Mouse (Mus musculus): Measurements from ENCODE around the gene Dgkd. TPM values are rescaled to one million over a fixed set of nuclear protein-coding genes. Genes with fewer than 3 reads are reported as not detected.

Dgkd gene
- 25.8 and 34.0 TPM in 2 replicates for polyA plus RNA-seq (2011; ENCODE audit: insufficient read length, low read depth, missing spikeins)

GRCm38 (mm10) chr1:87852892-87853600, at the start of gene Dgkd:
Dgkd (plus strand) TSS chr1:87853287.
- H3K4me3 ChIP-seq (ENCODE audit: insufficient read depth, low read length), result peak within 1 kb of the TSS; percentile 90
- TF ChIP-seq CTCF (IDR thresholded peaks at IDR 0.05; ENCODE audit: borderline replicate concordance, insufficient read depth, low read length) (no peak), POLR2A (IDR thresholded peaks at IDR 0.05; ENCODE audit: low read depth, low read length) (peak; percentile 84)
- H3K4me1 ChIP-seq (ENCODE audit: control insufficient read depth, insufficient read depth, low read length), result peaks cover 16% of the 10 kb centered on the region
- H3K27ac ChIP-seq (ENCODE audit: insufficient read depth, low read length), result peak within 1 kb of the TSS; percentile 20; the same call in 1 of the 2 replicates

DNA sequence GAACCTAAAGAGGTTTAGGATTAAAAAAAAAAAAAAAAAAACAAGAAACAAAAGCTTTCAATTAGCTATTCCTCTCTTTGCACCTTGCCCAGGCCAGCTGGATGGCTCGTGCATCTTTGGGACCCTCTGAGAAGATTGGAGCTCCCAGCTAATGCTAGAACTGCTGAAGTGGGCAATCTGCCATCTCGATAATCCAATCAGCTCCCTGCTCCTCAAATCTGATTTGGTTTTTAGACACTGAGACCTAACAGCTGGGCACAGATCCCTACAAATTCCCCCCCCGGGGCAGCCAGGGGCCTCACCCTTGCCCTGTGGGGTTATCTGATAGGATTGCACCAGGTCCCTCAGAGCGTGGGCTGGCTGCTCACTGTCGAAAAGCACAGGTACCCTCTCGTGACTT, 49.5 kb upstream of the Dgkd start, which contains the start of gene Sag:
Sag (plus strand) TSS at position 105 of the 400 bp plus-strand sequence.
- Histone ChIP-seq H3K27ac (ENCODE audit: insufficient read depth, low read length) (no peak within 1 kb of the TSS), H3K4me1 (ENCODE audit: control insufficient read depth, insufficient read depth, low read length) (no peaks in the 10 kb centered on the region), H3K4me3 (ENCODE audit: insufficient read depth, low read length) (no peak within 1 kb of the TSS)
- TF ChIP-seq POLR2A (IDR thresholded peaks at IDR 0.05; ENCODE audit: low read depth, low read length) (no peak), CTCF (IDR thresholded peaks at IDR 0.05; ENCODE audit: borderline replicate concordance, insufficient read depth, low read length) (no peak)

GRCm38 (mm10) chr1:87807751-87808150, 45.3 kb upstream of the Dgkd start:
- no peak for TF ChIP-seq POLR2A (IDR thresholded peaks at IDR 0.05; ENCODE audit: low read depth, low read length)
- no peak for TF ChIP-seq CTCF (IDR thresholded peaks at IDR 0.05; ENCODE audit: borderline replicate concordance, insufficient read depth, low read length)
- no peak overlapping the region for H3K27ac ChIP-seq (ENCODE audit: insufficient read depth, low read length)
- H3K4me1 ChIP-seq (ENCODE audit: control insufficient read depth, insufficient read depth, low read length), result no peaks in the 10 kb centered on the region
- H3K4me3 ChIP-seq (ENCODE audit: insufficient read depth, low read length), result no peak overlapping the region

DNA sequence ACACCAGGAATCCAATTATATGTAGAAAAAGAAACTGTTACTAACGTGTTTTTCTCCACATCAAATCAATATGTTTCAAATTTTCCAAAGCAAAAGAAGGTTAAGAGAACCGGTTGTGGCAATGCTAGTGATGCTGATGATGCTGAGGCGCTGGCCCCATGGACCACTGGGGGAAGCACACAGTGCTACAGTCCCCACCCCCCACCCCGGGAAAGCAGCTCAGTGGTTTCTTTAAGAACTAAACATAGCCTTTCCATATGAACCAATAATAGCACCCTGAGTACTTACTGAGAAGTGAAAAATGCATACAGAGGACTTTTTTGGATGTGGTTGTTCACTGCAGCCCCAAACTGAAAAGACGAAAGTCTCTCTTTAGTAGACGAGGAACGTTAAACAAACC, 41.7 kb upstream of the Dgkd start:
- no peak for TF ChIP-seq POLR2A (IDR thresholded peaks at IDR 0.05; ENCODE audit: low read depth, low read length)
- TF ChIP-seq CTCF (IDR thresholded peaks at IDR 0.05; ENCODE audit: borderline replicate concordance, insufficient read depth, low read length), result no peak
- no peak overlapping the region for H3K4me3 ChIP-seq (ENCODE audit: insufficient read depth, low read length)
- no peak overlapping the region for H3K27ac ChIP-seq (ENCODE audit: insufficient read depth, low read length)
- no peaks in the 10 kb centered on the region for H3K4me1 ChIP-seq (ENCODE audit: control insufficient read depth, insufficient read depth, low read length)

DNA sequence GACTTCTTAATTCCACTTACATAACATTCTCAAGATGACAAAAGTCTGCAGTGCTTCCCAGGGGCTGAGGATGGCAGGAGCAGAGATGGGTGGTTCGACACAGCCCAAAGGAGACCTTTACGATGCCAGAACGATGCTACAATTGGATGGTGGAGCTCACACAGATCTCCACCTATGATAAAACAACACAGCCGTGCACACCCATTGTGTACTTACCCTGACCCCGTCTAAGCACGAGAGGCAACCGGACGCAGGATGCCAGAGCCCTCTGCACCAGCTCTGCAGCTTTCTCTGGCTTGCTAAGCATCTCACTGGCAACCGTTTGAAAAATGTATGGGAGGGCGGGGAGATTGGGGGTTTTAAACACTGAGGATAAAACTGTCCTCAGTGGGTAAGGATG, 41.0 kb upstream of the Dgkd start:
- TF ChIP-seq CTCF (IDR thresholded peaks at IDR 0.05; ENCODE audit: borderline replicate concordance, insufficient read depth, low read length) (no peak), POLR2A (IDR thresholded peaks at IDR 0.05; ENCODE audit: low read depth, low read length) (no peak)
- H3K4me3 ChIP-seq (ENCODE audit: insufficient read depth, low read length), result no peak overlapping the region
- no peaks in the 10 kb centered on the region for H3K4me1 ChIP-seq (ENCODE audit: control insufficient read depth, insufficient read depth, low read length)
- H3K27ac ChIP-seq (ENCODE audit: insufficient read depth, low read length), result no peak overlapping the region

DNA sequence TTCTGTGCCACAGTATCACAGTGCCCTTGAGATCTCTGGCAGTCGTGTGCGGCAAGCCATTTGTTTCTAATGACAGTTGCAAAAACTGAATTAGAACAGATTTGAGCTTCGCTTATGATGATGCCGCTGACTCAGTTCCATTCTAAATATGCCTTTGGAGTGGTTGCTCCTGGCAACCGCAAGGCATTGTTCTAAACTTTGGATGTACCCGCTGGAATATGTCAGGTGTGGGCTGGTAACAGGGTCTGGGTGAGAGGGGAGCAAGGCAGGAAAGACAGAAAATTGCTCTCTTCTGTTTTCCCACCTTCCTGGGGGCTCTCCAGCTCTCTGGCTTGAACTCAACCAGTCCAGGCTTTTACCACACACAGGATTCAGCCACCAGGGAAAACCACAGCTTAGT, 39.9 kb upstream of the Dgkd start:
- TF ChIP-seq CTCF (IDR thresholded peaks at IDR 0.05; ENCODE audit: borderline replicate concordance, insufficient read depth, low read length) (no peak), POLR2A (IDR thresholded peaks at IDR 0.05; ENCODE audit: low read depth, low read length) (no peak)
- H3K4me3 ChIP-seq (ENCODE audit: insufficient read depth, low read length), result no peak overlapping the region
- H3K4me1 ChIP-seq (ENCODE audit: control insufficient read depth, insufficient read depth, low read length), result no peaks in the 10 kb centered on the region
- H3K27ac ChIP-seq (ENCODE audit: insufficient read depth, low read length), result no peak overlapping the region

- TF ChIP-seq CTCF (IDR thresholded peaks at IDR 0.05; ENCODE audit: borderline replicate concordance, insufficient read depth, low read length) (no peak), POLR2A (IDR thresholded peaks at IDR 0.05; ENCODE audit: low read depth, low read length) (no peak)
- no peaks in the 10 kb centered on the region for H3K4me1 ChIP-seq (ENCODE audit: control insufficient read depth, insufficient read depth, low read length)
- H3K4me3 ChIP-seq (ENCODE audit: insufficient read depth, low read length), result no peak overlapping the region
- H3K27ac ChIP-seq (ENCODE audit: insufficient read depth, low read length), result no peak overlapping the region
These were observed 39.4 kb upstream of the Dgkd start for GRCm38 (mm10) chr1:87813681-87814080.

DNA sequence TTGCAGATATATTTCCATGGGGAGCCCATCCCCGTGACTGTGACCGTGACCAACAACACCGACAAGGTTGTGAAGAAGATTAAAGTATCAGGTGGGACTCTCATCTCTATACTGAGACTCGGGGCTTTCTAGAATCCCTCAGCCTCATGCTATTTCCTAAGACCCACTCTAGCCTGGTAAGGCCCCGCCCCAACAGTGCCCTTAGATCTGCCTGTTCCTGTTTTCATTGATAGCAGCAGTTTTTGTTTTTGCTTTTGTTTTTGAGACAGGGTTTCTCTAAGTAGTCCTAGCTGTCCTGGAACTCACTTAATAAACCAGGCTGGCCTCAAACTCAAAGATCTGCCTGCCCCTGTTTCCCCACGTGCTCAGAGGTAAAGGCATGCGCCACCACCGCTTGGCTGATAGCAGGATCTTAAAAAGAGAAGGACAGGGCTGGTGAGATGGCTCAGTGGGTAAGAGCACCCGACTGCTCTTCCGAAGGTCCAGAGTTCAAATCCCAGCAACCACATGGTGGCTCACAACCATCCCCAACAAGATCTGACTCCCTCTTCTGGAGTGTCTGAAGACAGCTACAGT, 28.6 kb upstream of the Dgkd start:
- no peak overlapping the region for H3K27ac ChIP-seq (ENCODE audit: insufficient read depth, low read length)
- no peak for TF ChIP-seq POLR2A (IDR thresholded peaks at IDR 0.05; ENCODE audit: low read depth, low read length)
- H3K4me3 ChIP-seq (ENCODE audit: insufficient read depth, low read length), result no peak overlapping the region
- H3K4me1 ChIP-seq (ENCODE audit: control insufficient read depth, insufficient read depth, low read length), result no peaks in the 10 kb centered on the region

DNA sequence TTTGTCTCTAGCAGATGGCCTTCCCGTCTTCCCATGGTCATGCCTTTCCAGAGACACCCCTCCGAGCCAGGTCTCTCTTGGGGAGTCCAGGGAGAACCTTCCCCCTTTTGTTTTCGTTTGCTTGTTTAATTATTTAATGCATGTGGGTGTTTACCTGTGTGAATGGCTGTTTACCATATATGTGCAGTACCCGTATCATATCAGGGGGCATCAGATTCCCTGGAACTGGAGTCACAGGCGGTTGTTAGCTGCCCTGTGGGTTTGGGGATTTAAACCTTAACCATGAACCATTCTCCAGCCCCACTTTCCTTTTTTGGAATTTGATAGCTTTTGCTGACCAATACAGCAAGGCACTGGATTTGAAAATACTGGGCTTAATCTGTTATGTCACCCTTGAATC, 27.8 kb upstream of the Dgkd start:
- Histone ChIP-seq H3K4me3 (ENCODE audit: insufficient read depth, low read length) (no peak overlapping the region), H3K4me1 (ENCODE audit: control insufficient read depth, insufficient read depth, low read length) (no peaks in the 10 kb centered on the region), H3K27ac (ENCODE audit: insufficient read depth, low read length) (no peak overlapping the region)
- TF ChIP-seq CTCF (IDR thresholded peaks at IDR 0.05; ENCODE audit: borderline replicate concordance, insufficient read depth, low read length) (no peak), POLR2A (IDR thresholded peaks at IDR 0.05; ENCODE audit: low read depth, low read length) (no peak)

DNA sequence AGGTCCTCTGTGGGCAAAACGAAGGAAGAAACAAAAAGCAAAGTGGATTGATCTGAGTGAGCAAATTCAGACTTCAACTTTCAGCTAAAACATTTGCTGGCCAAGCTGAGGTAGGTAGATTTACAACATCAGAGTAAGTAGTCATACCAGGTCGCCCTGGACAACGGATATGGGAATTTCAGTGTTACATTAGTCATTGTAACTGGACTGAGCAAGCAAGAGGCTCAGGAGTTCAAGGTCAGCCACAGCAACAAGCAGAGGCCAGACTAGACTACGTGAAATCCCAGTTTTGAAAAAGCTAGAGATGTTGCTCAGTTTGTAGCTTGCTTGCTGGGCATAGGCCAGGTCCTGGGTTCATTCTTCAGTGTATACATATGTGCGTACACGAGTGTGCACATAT, 27.1 kb upstream of the Dgkd start:
- H3K27ac ChIP-seq (ENCODE audit: insufficient read depth, low read length), result no peak overlapping the region
- TF ChIP-seq POLR2A (IDR thresholded peaks at IDR 0.05; ENCODE audit: low read depth, low read length) (no peak), CTCF (IDR thresholded peaks at IDR 0.05; ENCODE audit: borderline replicate concordance, insufficient read depth, low read length) (no peak)
- no peaks in the 10 kb centered on the region for H3K4me1 ChIP-seq (ENCODE audit: control insufficient read depth, insufficient read depth, low read length)

More for the DNA sequence above, 27.1 kb upstream of the Dgkd start:
- H3K4me3 ChIP-seq (ENCODE audit: insufficient read depth, low read length), result no peak overlapping the region
